Mouse (Mus musculus) kidney, postnatal 10 days (tissue): ENCODE results near the gene Mark3.

Experiments used
- DNase-seq: peaks from one replicate; pipeline ENCODE4 v3.0.0; 2021; ENCODE audit warnings: mixed read lengths

Mark3 gene

DNA sequence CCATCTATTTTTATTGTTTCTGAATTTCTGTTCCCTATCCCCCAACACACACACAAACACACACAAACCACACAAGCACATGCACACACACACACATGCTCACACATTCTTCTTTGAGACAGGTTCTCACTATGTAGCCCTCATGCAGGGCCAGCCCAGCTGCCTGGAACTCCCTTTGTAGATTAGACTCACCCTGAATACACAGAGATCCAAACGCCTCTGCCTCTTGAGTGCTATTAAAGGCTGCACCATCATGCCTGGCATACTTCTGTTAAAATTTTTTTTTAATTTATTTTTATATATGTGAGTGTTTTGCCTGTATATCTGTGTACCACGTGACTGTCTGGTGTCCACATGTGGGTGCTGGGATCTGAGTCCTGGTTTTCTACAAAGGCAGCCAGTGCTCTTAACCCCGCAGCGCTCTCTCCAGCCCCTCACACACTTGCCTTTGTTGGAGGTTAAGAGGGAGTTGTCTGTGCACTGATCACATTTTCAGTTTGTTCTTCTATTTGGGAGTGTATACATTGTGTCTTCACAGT is 12.0 kb upstream of the Mark3 start:
- DNase-seq, result no peak

DNA sequence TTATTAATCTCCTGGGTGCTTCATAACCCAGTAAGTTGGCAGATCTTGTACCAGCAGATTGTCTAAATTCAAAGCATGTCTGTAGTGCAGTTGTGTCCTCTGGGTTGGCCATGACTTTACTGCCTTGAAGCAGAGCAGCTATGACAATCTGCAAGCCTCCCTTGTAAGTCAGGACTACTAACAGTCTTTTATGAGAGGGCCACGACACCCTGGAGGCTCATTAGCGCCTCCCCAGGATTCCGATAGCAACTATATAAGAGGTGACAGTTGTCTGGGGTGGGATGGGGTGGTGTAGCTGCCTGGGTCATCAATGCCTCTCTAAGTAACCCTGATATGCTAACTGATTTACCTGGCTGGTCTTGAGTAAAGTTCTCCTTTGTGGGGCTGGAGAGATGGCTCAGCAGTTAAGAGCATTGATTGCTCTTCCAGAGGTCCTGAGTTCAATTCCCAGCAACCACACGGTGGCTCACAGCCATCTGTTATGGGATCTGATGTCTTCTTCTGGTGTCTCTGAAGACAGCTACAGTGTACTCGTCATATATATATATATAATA is 11.2 kb upstream of the Mark3 start:
- no peak for DNase-seq

DNA sequence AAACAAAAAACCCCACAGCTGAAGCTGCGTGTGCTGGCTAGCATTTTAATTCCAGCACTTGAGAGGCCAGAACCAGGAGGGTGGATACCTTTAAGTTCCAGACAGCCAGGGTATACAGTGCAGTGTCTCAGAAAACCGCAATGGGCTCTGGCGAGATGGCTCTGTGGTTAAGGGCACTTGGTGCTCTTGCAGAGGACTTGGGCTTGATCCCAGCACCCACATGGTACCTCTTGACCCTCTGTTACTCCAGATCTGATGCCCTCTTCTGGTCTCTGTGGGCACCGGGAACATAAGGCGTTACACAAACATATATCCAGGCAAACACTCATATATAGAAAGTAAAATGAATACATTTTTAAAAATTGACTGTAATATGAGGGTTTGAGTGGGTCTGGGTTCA is 9.0 kb upstream of the Mark3 start:
- no peak for DNase-seq

DNA sequence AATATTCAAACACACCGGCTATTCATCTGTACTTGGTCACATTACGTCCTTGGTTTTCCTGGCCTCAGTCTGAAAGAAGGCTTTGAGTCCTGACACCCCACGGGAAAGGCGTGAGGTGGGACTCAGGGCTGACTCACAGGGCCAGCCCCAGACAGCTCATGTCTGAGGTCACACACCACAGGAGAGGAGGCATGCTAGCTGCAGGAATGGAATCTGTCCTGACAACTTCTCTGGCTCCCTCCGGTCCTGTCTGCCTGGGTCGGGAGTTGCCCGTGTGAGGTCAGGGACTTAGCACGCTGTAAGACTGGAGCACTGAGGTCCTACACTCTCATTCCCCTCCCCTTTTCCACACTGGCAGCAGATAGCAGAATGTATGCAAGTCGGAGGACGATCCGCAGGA is 5.5 kb upstream of the Mark3 start:
- peak; percentile 70 for DNase-seq

DNA sequence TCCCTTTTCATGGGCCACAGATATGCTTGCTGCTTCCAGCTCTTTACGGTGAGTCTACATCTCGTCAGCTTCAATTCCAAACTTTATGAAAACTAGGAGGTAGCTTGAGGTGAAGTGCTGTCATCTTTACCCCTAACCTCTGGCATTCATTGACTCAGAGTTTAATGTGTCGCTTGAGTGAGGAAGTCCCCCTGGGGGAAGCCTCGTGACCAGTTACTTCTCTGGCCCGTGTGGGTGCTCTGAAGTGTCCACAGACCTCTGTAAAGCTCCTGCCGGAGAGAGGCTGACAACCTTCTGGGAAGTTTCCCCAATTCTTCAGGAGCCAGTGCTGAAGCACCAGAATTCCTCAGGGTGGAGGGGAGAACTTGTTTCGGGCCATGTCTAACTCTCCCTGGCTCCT is 1.9 kb upstream of the Mark3 start:
- DNase-seq, result peak; percentile 69

DNA sequence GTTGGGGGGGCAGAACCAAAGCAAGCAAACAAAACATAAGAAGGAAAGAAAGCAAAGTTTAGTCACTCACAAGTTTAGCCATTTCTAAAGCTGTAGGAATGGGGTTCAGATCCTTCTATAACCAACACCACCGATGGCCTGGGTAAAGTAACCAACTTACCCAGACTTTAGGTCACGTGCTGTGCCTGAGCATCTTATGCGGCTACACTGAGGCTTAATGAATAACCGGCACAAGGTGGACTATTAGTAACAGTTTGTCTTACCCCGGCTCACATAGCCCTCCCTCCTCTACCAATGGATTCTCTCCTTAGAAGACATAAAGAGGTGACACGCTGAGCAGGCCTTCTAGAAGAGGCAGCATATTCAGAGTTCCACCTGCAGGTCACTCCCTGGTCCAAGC is 1.0 kb upstream of the Mark3 start:
- peak; percentile 62 for DNase-seq

DNA sequence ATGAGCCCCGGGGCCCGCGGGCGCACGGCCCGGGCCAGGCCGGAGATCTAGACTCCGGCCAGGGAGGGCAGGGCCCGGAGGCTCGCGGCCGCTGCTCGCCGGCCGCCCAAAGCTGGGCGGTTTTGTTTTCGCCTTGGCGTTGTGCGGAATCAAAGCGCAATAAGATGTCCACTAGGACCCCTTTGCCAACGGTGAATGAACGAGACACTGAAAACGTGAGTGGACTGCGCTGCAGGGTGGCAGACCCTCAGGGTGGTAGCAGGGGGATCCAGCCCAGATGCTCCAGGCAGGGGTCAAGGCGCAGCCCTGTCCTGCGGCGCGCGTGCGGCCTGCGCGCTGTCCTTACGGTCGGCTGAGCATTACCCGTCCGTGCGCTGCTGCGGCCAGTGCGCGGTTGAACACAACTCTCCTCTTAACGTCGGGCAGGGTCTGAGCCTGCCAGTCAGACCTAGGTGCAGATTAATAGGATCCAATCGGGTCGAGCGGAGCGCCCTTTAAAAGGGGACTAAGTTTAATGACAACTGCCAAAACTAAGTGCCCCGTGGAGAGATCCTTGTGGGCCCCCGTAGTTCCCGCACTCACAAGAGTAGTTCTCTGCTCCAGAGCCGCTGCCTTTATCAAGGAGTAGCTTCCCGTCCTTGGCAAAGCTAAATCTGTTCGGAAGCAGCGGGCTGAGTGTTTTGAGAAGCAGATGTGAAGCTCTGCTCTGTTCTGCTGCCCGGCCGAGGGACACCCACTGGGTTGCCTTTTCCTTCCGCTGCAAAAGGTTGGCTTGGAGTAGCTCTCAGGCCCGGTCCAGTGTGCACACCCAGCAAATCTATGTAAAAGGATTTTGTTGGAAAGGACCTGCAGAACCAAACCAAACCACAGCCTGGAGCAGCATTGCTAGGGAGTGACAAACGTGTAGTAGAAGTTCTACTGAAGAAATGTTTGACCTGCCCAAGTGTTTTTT is 840 bp downstream of the Mark3 start:
- DNase-seq, result peak; percentile 68

DNA sequence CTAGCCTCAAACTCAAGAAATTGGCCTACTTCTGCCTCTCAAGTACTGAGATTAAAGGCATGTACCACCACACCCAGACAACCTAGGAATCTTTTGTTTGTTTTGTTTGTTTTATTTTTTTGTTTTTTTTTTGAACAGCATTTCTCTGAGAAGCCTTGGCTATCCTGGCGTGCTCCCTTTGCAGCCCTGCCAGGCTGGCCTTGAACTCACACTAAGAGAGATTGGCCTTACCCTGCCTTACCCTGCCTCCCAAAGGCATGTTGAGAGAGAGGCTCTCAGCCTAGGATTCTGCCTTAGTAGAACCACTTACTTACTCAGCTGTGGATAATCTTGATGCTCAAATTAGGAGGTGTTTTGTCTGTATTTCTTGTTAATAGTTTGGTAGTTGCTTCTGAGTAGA is 8.7 kb downstream of the Mark3 start:
- no peak for DNase-seq

DNA sequence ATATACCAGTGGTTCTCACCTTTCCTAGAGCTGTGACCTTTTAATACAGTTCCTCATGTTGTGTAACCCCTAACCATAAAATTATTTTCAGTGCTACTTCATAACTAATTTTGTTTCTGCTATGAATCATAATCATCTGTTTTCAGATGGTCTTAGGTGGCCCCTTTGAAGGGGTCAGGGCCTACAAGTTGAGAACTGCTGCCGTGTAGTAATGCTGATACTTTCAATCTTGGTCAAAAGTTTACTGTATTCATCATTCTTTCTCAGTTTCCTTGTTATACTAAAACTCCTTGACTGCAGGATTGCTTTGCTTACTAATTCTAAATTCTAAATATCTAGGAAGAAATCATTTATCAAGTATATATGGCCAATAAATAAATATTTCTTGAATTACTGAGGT is 10.1 kb downstream of the Mark3 start:
- DNase-seq, result no peak

DNA sequence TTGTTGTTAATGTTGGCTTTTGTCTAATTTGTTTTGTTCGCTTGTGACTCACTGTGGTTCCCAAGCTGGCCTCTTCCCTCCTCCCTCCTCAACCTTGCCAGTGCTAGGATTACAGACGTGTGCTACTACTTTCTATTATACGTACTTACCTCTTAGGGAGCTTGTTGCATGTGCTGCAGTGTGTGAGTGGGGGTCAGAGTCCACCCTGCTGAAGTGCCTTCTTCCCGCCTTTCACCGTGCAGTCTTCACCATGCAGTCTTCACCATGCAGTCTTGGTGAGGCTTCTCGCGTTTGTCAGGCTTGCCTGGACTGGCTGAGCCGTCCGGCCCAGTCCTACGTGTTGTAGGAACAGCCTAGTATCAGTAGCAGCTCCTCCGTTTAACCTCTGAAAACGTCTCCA is 12.9 kb downstream of the Mark3 start:
- no peak for DNase-seq

DNA sequence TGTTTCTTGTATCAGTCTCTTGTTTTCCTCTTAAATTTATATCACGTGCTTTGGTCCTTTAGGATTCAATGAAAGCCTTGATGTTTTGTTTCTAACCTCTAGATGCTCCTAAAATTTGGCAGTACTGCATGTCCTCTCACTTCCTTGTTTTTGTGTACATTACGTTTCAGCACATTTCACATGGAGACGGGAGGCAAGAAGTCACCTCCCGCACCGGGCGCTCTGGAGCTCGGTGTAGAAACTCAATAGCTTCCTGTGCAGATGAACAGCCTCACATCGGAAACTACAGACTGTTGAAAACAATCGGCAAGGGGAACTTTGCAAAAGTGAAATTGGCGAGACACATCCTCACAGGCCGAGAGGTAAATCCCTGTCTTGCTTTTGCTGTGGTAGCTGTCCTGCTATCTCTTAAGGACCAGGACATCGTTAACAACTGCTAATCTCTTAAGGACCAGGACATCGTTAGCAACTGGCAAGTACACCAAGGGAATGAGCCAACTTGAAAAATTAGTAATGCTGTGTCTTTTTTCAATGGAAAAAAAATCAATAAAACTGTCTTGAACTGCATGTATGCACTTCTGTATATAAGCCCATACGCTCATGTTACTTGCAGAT is 18.2 kb downstream of the Mark3 start:
- no peak for DNase-seq

DNA sequence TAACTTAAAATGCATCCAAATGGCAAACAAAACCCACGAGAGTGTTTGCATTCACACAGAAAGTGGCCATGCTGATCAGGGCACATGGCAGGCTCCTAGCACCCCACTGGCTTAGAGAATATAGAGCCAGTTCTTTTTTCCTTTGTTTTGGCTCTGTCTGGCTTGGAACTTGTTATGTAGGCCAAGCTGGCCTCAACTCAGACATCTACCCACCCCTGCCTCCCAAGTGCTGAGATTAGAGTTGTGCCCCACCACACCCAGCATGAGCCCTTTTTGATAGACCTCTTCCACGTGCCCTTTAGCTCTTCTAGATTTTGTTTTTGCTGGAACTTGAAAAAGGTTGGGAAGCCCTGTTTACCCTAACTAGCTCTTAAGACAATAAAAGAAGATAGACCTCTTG is 19.5 kb downstream of the Mark3 start:
- DNase-seq, result no peak

DNA sequence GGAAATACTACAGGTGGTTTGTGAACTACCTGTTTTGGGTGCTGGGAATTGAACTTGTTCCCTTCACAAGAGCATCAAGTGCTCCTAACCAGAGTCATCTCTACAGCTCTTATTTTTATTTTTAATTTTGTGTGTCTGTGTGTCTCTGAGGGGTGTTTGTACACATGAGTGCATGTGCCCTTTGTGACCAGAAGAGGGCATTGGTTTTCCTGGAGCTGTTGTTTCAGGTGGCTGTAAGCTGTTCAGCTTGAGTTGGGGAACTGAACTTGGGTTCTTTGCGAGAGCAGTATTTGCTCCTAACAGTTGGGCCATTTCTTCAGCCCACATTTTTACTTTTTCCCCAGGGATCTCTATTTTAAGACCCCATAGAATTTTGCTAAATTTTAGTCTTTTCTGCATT is 23.0 kb downstream of the Mark3 start:
- no peak for DNase-seq

DNA sequence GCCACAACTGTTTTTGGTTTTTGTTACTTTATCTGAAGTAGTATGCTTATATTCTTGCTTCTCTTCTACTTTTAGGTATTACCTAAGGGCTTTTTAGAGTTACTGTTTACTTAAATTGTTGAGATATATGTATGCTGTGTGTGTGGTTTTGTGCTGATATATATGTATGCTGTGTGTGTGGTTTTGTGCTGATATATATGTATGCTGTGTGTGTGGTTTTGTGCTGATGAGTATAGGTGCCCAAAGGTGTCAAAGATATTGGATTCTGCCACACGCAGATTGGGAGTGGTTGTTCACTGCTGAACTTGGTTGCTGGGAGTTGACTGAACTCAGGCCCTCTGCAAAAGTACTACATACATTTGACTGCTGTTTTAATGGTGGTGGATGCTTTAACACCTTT is 24.6 kb downstream of the Mark3 start:
- no peak for DNase-seq

DNA sequence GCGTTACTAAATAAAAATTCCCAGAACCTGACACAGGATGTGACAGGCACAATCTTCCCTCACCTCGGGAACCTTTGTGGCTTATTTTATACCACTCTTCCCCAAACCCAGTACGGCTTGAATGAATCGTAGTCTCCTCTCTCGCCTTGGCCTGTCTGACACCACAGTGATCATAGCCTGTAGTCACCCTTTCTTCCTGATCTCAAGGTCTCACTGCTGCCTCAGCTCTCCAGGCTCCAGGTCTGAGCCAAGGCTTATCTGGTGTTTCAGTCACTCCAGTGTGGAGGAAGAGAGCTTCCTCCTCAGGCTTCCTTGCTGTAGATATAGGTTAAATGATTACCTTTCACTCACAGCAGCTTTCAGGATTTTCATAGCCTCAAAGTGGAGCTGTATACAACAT is 25.3 kb downstream of the Mark3 start:
- no peak for DNase-seq

DNA sequence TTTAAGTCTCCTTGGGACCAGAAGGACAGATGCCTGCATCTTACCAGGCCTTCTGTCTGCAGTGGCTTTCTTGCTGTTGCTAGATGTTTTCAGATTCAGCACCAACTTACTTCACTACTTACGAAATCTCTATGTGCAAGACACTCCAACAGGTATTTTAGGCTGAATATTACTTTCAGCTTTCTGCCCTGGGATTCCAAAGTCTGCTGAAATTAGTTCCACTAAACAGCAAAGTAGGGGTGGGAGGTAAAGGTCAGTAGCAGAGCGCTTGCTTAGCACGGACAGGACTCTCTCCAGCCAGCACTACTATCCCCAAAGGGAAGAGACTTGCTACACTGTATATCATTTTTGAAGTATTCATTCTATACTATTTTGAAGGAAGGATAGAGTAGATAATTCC is 29.5 kb downstream of the Mark3 start:
- DNase-seq, result no peak

DNA sequence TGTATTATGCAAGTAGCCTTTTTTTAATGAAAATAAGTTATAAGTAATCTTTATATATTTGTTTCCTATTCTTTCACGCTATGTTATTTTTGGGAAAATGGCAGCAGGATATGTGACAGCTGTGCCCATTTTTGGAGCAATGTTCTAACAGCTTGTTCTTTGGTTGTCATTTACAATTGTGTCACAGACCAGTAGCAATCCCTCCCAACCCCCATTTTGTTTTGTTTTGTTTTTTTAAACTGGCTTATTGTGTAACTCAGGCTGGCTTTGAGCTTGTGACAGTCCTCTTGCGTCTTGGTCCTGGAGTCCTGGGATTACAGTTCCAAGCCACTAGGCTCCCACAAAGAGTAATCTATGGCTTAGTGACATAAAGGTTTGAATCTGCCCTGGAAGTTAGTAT is 31.3 kb downstream of the Mark3 start:
- DNase-seq, result no peak

DNA sequence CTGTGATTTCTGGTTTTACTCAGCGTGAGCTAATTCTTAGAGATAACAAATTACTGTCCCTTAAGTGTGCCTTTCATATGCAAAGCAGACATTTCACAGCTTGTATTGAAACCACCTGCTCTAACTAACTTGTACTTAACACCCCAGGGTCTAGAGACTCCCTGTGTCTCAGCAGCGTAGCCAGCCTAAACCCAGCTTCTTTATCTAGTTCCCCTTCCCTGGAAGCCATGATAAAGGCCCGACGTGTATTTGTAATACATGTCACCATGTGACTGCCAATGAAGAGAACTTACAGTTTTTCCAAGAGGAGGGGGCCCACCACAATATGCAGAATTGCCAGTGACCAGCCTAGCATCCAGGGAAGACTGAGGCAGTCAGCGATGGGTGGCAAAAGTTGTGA is 33.7 kb downstream of the Mark3 start:
- no peak for DNase-seq

DNA sequence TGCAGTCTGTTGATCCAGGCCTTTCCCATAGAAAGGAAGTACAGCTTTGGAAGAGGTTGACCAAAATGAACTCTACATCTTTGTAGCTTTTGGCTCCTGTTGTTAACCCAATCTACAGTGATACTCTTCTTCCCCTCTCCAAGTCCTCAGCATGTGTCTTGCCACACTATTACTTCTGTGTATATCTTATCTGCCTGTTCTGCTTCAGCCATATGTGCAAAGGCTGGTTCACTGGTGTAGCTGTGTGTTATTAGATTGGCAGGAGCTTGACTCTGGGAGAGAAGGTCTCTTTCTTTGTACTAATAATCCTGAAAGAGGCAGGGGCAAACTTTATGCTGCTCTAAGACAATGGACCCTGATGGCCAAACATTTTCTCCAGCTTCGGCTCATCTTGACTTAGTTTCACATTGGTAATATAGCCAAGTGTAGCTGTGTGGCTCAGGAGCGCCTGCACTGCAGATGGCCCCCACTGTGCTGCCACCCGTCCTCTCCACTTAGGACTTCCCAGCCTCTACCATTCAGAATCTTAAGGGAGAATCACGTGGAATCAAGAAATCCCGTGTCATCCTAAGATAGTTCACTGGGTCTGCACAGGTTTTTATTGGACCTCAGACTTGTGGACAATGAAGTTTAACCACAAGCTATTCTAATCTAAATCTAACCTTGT is 40.3 kb downstream of the Mark3 start:
- DNase-seq, result no peak

DNA sequence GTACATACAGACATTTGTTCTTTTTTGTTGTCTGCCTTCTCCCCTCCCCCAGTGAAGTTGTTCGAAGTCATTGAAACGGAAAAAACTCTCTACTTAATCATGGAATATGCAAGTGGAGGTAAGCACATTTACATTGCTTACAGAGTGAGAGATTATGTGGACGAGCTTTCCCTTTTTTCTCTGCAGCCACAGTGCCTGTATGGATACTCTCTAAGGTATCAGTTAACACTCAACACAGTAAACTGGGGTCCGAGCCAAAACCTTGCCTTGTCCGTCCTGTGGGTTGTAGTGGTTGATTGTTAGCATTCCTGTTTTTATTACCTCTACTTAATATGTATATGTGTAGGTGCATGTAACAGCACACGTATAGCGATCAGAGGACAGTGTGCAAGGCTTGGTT is 43.9 kb downstream of the Mark3 start:
- no peak for DNase-seq

DNA sequence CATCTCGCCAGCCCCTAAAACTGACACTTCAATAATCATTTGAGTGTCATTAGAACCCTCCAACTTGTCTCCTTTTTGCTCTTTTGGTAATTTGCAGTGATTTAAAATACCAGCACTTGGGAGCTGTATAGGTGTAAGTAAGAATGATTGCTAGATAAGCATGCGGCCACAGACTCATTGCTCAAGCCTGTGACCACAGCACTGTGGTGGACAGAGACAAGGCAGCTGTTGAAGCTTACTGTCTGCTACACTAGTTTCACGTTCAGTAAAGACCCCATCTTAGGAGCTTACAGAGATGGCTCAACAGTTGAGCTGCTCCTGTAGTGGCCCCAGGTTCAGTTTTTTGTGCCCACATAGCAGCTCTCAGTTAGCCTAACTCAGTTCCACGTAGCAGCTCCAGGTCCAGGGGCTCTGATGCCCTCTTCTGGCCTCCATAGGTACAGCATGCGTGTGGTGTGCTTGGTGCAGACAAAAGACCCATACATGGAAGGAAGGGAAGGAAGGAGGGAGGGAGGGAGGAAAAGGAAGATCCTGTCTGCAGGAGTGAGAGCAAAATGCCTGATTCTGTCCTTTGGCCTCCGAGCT is 73.8 kb downstream of the Mark3 start:
- peak; percentile 81 for DNase-seq

DNA sequence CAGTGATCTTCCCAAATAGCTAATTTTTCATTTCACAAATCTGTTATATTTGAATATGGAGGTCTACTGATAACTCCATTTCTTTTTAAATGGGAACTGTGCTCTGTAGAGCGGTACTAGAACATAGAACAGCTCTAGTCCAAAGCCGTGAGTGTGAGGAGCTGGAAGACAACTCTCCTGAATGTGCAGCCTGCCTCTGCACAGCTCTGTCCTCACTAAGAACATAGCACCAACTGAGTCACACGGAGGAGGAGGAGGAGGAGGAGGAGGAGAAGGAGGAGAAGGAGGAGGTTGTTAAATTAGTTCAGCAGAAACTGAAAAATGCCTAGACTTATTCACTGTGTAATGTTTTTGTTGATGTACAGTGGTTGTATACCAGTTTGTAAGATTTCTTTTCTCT is 78.6 kb downstream of the Mark3 start:
- no peak for DNase-seq

DNA sequence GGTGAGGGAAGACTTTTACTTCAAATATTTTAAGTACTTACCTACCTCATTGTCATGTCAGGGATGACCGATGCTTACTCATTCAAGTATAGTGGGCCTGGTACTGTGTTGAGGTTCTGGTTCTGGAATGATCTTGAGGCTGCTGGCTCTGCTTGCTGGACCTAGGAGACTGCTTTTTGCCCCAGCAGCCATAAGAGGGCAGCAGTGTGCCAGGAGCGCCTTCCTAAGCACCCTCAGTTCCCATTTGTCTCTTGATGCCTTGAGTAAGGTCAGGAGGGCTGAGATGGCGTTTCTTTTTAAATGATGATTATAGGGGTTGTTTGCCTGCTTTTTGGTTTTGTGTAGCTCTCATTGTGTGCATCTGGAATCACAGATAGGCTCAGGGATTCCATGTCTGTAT is 79.1 kb downstream of the Mark3 start:
- peak; percentile 83 for DNase-seq
